Mouse (Mus musculus) retina, adult 2 months (tissue): ENCODE data around the gene Tmx4.
"Not testable (repeated sequence)": the region's sequence is repeated elsewhere in the genome, so short reads cannot be mapped to it uniquely, and the experiment has no call there.

ENCODE experiments used
- DNase-seq: peaks from one replicate; pipeline ENCODE4 v3.0.0-alpha.2; 2012; ENCODE audit warnings: low read depth, low spot score

The Tmx4 gene

DNA sequence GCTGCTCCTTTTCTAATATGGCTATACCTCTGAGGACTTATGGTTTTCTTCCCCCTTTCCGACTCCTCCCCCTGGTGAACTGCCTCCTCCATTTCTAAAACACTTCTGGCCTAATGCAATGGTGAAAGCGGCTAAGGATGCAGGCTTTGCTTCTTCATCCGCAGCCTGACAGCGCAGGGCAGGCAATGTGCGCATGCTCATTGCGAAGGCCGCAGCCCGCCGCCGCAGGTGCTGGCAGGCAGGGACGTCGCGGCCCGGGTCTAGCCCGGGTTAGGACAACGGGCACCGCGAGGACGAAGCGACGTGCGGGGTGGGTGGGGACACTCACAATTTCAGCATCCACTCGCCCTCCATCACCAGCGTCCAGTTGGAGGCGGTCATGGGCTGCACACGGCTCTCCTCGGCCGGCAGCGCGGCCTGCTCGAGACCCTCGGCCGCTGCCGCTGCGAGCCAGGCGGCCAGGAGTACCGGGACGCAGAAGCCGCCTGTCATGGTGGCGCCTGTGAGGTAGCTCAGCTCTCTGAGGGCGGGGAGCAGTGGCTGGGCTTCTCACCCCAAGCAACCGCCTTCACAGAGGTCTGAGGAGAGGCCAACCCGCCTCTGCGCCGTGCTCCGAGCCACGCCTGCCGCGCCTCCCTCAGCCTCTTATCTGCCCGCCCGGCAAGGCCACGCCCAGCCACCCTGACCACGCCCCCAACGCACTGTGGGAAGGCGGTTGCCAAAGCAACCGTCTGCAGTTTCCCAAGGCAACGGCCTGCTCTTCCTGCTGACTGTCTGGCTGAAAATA lies at the start of gene Tmx4:
Gene Tmx4, minus strand, starts transcription at position 632 of the 787 bp plus-strand sequence.
- DNase-seq = peak; percentile 84

DNA sequence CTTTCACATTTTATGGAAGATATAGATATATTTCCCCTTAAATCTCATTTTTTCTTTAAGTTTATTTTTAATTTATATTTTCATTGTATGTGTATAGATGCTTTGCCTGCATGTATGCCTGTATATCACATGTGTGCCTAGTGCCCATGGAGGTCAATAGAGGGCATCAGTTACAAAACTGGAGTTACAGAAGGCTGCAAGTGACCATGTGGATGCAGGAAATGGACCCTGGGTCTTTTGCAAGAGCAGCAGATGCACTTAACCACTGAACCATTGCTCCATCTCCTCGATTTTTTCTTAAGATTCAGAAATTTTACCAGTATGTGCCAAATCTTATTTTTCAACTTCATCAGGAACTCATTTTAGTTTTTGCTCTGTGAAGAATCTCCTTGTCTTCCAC lies 48.2 kb upstream of the Tmx4 start:
- DNase-seq = no peak

DNA sequence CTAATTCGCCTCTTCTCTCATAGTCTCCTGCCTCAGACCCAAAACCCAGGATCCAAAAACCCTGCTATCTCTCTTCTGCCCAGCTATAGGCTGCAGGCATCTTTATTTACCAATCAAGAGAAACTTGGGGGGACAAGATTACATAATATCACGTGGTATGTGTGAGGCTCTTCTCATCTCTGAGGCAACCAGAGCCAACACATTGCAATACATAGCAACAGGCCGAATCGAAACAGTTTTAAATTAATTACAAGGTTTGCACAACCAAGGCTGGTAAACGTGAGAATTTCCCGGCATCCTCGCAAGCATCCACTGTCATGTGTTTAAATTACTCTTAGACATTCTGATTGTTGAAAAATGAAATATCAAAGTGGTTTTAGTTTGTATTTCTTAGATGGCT lies 47.1 kb upstream of the Tmx4 start:
- DNase-seq = no peak

DNA sequence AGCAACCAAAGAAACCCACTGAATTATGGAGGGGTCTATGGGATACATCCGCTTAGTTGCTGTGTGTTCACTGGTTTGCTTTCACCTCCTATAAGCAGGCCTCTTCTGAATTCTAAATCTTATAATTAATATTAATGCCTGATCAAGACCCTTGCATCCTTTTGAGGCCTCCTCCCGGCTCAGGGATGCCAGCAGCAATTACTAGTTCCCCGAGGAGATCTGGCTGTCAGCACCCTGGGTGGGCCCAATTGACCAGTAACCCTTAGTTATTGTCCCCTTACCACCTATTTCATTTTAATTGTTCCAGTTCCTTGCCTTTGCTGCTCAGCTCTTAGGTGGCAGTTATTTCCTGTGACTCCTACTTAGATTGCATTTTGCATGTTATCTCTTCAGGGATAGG lies 38.4 kb upstream of the Tmx4 start:
- DNase-seq = no peak

DNA sequence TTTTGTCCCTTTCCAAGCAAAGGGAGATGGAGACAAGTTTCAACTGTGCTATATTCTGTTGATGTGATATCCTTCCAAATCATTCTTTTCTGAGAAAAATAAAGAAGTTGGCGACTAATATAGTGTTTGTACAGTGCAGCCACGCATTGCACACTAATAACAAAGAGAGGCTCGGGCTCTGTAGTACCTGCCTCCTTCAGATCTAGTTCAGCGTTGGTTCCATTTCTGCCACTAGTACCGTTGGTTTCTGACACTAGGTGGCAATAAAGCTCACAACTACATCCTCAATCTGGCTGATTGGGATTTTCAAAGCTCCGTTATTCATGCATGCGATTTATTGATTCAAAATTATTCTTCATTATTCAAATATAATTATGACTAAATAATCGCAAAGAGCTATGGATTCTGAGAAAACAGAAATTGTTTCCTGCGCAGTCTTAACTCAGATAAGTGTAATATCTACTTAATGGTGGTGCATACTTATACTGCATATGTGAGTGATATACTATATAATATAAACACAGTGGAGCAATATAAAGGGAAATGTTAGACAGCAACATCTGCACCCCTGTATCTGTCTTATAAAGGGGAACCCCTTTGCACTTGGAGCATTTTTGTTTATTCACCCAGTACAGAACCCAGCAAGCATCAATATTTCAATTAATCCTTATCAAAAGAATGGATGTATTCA lies 37.5 kb upstream of the Tmx4 start:
- DNase-seq = peak; percentile 18

DNA sequence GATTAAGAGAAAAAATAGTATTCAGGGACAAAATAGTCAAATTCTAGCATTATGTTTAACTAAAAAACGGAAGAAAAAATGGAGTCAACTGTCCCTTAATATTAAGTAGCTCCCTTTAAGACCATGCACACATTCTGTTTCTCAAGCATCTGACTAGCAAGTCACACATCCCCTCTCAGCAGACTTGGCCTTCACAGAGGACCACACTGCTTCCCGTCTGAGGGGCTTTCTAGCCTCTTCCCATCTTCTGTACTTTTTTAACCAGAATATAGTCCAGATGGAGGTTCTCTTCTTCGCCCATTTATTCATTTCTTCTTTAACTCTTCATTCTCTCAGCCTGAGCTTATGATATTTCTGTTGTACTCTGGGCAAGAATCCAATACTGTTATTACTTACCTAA lies 35.6 kb upstream of the Tmx4 start:
- no peak for DNase-seq

DNA sequence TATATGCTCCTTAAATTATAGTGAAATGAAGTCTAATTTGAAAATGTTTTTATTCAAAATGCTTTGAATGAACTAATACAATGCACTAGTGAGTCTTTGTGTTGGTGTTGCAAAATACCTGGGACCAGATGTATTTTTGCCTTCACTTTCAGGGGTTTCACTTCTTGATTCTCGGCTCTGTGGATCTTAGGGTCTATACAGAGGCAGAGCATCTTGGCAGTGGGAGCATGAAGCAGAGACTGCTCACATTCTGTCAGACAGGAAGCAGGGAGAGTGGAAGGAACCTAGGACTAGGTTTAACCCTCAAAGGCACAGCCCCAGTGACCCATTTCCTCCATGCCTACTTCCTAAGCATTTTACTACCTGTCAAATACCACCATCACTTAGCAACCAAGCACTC lies 31.5 kb upstream of the Tmx4 start:
- DNase-seq = no peak

DNA sequence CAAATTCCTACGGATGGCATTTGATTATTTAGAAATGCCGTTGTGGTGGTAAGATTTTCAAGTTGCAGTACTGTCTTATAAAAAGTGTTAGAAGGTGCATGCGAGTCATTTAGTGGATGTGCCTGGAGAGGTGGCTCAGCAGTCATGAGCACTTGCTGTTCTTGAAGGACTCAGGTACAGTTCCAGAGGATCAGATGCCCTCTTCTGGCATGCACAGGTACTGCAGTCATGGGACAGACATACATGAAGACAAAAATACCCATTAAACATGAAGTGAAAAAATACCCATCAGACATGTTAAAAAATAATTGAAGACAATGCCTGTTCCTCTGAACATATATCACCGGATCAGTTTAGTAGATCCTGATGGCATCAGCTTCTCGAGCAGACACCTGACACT lies 29.7 kb upstream of the Tmx4 start:
- no peak for DNase-seq

DNA sequence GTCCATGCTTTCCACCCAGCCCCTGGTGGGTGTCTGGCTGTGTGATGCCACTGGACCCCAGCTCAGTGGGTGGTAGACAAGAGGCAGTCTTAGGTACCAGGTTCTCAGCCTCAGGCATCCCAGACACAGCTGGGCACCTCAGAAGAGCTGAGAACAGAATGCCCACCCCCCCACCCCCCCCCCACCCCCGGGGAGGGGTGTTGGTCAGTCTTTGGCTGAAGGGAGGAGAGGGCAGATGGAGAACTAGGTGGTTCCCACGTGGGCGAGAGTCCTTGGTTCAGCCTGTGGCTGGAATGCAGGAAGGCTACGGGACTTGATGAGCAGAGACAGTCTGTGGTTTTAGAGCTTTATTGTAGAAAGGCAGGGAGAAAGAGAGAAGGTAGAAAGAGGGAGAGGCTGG lies 12.5 kb upstream of the Tmx4 start:
- DNase-seq = no peak

DNA sequence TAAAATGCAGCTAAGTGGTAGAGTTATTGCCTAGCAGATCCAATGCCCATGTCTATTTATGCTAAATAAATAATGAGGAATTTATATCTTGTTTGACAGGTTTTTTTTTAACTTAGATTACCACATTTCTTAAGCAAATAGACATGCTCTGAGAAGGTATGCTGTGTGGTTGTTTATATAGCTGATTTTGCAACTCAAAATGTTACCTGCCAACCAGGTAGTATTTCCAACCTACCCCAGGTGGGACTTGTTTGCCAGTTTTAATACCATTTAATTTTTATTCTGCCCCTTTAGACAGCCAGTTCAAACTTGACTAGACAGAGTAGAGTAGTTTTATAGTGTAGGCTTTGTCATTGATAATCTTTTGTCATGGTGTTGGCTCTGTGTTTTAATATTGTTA lies 10.7 kb upstream of the Tmx4 start:
- no peak for DNase-seq

DNA sequence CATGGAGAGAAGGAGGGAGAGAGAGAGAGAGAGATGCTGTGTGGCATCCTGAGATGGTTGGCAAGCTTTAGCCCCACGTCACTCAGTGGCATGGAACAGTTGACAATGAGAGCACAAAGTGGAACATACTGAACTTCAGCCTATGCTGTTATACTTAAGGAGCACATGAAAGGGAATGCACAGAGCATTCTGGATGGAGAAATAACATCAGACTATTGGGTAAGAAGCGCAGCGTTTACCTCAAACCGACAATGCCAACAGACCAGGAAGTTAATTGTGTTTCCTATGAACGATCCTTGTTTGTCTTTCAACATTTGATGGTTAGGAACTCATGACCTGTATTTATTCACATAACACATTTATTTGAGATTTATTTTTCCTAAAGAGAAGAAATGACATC lies 8.8 kb upstream of the Tmx4 start:
- no peak for DNase-seq

DNA sequence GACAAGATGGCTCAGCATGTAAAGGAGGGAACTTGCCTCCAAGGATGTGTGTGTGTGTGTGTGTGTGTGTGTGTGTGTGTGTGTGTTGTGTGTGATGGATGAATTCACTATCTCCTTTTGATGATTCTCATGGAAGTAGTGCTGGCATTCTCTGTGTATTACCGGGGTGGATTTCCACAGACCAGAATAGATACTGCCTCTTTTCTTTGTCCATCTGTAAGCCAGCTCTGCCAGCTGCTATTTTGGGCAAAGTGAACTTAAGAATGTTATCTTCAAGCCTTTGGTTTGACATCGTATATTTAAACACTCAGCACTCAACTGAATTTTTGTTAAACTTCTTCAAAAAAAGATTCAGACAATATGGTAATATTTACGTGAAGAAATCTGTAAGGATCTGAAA lies 5.1 kb upstream of the Tmx4 start:
- DNase-seq = no peak

DNA sequence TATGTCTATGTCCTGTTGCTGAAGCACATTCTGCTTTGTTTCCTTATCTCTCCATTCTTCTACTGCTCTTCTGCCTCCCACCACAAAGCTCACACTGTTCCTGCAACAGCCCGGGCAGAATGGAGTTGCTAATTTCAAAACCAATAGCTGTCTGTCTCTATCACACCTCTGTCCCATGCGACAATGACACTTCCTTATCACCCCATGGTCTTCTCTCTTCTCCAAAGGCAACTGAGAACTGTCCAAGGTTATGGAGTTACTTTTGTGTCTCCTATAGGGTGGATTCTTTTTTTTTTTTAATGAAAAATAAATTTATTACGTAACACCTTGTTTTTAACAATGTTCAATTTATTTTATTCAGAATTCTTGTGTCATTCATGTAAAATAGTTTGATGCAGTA lies 1.8 kb upstream of the Tmx4 start:
- no peak for DNase-seq

DNA sequence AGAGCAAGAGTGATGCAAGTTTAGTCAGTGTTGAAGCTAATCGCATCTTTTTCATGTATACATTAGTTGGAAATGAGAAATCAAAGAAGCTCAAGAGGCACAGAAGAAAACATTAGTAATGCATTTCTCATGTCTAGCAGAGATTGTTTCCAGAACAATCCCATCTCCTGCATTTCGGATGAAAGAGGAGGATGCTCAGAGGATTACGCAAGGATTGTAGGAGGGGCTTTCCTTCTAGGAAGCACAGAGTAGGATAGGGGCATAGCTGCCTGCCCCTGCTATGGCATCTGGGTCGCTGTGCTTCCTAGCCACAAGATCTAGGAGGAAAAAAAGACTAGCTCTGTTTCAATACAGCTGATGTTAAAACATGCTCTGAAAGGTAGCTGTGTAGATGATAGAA lies 1.2 kb upstream of the Tmx4 start:
- no peak for DNase-seq

DNA sequence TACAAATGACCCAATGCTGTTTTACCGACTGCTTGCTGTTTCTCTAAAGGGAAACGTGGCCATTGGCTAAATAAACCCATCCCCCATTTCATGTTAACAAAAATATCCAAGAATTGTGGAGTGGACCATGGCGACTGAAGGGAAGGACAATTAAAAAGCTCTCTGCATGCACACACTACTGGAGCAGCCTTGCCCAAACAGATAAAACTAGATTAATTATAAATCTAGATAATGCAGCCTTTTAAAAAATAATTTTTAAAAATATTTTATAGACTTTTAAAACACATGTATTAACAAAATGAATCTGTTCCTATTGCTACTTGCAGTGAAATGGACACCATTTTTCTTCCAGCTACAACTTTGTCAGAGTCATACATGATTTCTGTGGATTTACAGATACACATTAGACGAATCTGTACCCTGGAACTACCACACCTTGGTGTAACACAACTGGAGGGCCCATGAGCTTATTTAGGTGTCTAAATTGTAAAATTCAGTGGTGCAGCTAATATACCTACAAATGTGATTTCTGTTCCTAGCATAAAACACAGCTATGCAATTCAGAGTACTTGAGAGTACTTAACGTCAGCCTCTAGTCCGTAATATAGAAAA lies 462 bp upstream of the Tmx4 start:
- no peak for DNase-seq

DNA sequence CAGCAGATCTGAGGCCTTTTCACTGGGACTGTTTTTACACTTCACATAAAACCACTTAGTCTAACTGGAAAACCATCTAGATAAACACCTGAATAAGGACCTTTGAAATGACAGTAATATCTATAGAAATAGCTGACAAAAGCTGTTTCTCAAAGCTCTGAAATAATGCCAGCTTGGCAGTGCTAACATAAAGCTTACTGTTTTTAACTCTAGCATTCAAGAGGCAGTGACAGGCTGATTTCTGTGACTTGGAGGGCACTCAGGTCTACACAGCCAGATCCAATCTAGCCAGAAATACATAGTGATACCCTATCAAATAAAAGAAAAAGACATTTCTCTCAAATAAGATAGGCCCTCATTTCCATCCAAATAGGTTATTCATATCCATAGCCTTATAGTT lies 1.6 kb downstream of the Tmx4 start:
- no peak for DNase-seq

DNA sequence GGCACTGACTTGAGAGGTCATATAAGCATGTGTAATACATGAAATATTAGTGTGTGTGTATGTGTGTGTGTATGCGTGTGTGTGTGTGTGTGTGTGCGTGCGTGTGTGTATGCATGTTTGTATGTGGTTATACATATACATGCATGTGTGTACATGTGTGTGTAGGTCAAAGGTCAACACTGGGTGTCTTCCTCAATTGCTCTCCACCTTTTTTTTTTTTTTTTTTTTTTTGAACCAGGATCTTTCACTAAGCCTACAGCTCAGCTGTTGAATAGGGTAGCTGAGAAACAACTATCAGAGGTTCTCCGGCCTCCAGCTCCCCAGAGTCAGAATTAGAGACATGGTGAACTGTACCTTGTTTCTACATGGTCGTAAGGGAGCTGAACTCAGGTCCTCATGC lies 2.6 kb downstream of the Tmx4 start:
- DNase-seq = no peak

DNA sequence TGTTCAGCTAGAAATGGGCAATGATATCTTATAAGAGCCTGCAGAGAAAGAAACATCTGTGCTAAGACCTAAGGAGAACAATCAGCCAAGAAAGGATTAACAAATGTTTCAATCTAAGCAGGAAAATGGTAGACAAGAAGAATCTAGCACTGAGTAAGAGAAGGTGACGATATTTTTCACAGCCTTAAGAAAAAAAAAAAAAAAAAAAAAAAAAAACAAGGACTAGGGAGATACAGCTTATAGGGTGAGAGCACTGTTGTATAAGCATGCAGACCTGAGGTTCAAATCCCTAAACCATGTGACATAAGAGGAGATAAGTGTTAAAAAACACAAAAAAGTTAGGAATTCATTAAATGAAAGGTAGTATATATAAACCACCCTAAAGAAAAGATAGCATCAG lies 3.5 kb downstream of the Tmx4 start:
- no peak for DNase-seq

DNA sequence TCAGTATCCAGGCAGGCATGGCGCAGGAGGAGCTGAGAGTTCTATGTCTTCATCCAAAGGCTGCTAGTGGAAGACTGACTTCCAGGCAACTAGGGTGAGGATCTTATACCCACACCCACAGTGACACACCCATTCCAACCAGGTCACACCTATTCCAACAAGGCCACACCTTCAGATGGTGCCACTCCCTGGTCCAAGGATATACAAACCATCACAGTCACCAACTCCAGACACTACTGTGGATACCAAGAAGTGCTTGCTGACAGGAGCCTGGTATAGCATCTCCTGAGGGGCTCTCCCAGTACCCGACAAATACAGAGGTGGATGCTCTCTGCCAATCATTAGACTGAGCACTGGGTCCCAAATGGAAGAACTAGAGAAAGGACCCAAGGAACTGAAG lies 15.4 kb downstream of the Tmx4 start:
- not testable (repeated sequence) for DNase-seq

DNA sequence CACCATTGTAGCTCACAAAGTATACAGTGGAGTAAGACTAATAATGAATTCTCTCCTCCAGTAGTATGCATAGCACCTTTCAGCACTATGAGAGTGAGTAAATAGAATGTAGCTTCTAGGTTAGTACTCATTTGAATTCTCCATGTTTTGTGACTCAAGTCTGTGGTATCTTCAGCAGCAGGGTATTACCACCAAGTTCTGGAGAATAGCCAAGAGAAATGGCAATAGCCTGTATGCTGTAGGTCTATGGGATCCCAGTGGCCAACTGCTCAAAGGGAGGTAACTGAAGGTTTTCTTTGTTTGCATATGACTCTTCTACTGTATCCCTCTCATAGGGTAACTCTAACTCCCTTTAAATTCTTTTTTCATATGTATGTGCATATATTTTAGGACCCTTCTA lies 39.0 kb downstream of the Tmx4 start:
- DNase-seq = no peak

DNA sequence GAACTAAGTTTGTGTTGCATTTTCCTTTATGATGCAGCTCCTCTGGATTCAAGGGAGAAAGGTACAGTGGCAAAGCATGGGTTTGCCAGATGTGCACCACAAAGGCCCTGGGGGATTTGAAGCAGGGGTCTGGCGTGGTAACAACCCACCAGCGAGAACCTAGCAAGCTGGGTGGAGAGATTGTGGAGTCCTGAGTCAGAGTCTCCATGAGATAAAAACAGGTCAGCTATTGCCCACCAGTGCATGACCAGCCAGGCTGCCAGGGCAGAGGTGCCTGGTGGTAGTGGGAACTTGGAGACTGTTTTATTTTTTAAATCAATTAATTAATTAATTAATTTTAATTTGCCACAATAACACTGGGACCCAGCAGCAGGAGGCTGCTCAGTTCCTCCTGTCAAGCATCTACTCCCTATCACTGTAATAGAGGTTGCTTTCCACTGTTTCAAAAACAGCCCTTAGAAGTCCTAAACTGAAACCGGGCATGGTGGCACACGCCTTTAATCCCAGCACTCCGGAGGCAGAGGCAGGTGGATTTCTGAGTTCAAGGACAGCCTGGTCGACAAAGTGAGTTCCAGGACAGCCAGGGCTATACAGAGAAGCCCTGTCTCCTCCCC lies 52.8 kb downstream of the Tmx4 start:
- DNase-seq = no peak

DNA sequence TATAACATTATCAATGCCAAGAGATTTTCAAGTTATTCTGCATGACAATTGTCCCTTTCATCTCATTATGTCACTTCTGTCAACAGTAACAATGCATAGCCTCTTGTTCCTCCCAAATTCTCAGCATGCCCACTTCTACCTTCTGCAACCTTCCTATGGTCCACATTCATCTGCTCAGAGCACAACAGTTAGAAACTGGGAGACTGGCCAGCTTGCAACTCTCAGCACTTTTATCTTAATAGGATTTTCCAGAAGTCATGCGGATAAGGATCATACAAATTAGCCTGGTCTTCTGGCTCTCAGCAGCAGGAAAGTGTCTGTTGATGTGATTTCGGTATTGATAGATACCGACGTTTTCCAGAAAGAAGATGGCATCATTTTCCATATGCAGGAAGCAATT lies 58.7 kb downstream of the Tmx4 start:
- DNase-seq = no peak

DNA sequence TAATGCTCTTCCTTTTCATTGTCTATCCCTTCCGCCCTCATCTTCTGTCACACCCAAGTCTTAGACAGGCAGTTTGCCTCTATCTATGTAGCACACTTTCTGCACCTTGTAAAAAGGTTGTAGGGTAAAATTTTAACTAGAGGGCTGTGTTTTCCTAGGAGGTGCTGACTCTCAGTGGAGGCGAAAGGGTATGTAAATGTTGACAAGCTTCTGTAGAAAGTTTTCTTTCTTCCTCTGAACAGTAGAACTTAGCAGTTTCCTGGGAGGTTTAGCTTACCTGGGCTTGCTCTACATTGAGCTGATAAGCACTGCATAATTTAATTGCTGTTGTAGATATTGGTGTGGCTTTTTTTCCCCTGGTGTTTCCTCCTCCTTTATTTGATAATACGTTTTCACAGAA lies 84.5 kb downstream of the Tmx4 start:
- DNase-seq = no peak
